In the genomic region with DNA sequence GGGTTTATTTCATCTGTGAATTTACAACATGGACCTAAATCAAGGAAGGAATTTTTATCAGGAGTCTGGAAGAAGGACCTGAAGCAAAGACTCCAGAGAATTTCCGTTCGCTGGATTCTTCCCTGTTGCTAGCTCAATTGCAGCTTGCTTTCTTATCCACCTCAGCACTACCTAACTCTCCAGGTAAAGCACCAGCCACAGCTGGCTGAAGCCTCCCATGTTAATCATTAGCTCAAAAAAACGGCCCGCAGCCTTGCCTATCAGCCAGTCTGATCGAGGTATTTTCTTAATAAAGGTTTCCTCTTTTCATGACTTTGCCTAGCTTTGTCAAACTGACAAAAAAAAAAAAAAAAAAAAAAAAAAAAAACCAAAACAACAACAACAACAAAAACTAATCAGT, we compare ENCODE assay signal across 22 mouse cellular contexts.
DNase-seq lines count a peak whose midpoint lies in the region; ATAC-seq and TF ChIP-seq lines count a peak whose summit lies in the region.
"Had no signal": no experiment of that assay in that cellular context is flagged by ENCODE, and none has a peak within 500 bp of the region (broad histone marks: within the 10 kb centered on the region; RNA-seq: fewer than 3 reads in every experiment).

No protein-coding gene starts in this region.

- no peak overlapping the region for H3K4me2 ChIP-seq in intestine, embryonic 14.5 days (ENCODE audit: low read length)
- no peak overlapping the region for H3K4me2 ChIP-seq in intestine, postnatal 0 days (replicated peaks; ENCODE audit: low read depth)
- H3K4me2 ChIP-seq in intestine, embryonic 16.5 days (ENCODE audit: low read depth, low read length) = no peak overlapping the region
- H3K4me2 ChIP-seq in kidney, postnatal 0 days (ENCODE audit: low read length) = no peak overlapping the region
- H3K4me2 ChIP-seq in stomach, embryonic 15.5 days = no peak overlapping the region
- H3K4me2 ChIP-seq: heart, embryonic 15.5 days; hindbrain, embryonic 13.5 days; limb, embryonic 12.5 days; liver, embryonic 13.5 days had no signal

- no peak overlapping the region for H3K27ac ChIP-seq in intestine, embryonic 14.5 days (ENCODE audit: low read depth)
- no peak overlapping the region for H3K27ac ChIP-seq in intestine, postnatal 0 days (ENCODE audit: low read depth, low read length)
- no peak overlapping the region for H3K27ac ChIP-seq in intestine, embryonic 16.5 days (ENCODE audit: low read length)
- no peak overlapping the region for H3K27ac ChIP-seq in kidney, postnatal 0 days
- no peak overlapping the region for H3K27ac ChIP-seq in stomach, embryonic 15.5 days
- no peak overlapping the region for H3K27ac ChIP-seq in embryonic facial prominence, embryonic 10.5 days (replicated peaks)
- H3K27ac ChIP-seq: heart, embryonic 15.5 days; hindbrain, embryonic 13.5 days; layer of hippocampus, adult 2 months; limb, embryonic 12.5 days; liver, embryonic 13.5 days had no signal

- no peaks in the 10 kb centered on the region for H3K27me3 ChIP-seq in intestine, embryonic 14.5 days (replicated peaks; ENCODE audit: control insufficient read depth, insufficient read depth, low read length)
- no peaks in the 10 kb centered on the region for H3K27me3 ChIP-seq in intestine, postnatal 0 days (replicated peaks; ENCODE audit: control insufficient read depth, insufficient read depth, low read length)
- no peaks in the 10 kb centered on the region for H3K27me3 ChIP-seq in intestine, embryonic 16.5 days (replicated peaks; ENCODE audit: control insufficient read depth, insufficient read depth, low read length)
- no peaks in the 10 kb centered on the region for H3K27me3 ChIP-seq in kidney, postnatal 0 days (ENCODE audit: insufficient read depth, low read length)
- no peaks in the 10 kb centered on the region for H3K27me3 ChIP-seq in stomach, embryonic 15.5 days (replicated peaks)
- no peaks in the 10 kb centered on the region for H3K27me3 ChIP-seq in embryonic facial prominence, embryonic 10.5 days (replicated peaks; ENCODE audit: low read depth, poor library complexity, severe bottlenecking)
- H3K27me3 ChIP-seq: heart, embryonic 15.5 days; hindbrain, embryonic 13.5 days; limb, embryonic 12.5 days; liver, embryonic 13.5 days; megakaryocyte, embryonic 14.5 days had no signal

- ATAC-seq in intestine, embryonic 14.5 days (replicated peaks; ENCODE audit: low FRiP score, low TSS enrichment, low read depth) = 0 out of 2 replicates have a peak, but pooled peaks have one; percentile 70
- ATAC-seq in intestine, postnatal 0 days = no peak
- ATAC-seq in intestine, embryonic 16.5 days = peak; percentile 94
- no peak for ATAC-seq in kidney, postnatal 0 days (replicated peaks; ENCODE audit: low FRiP score, low read depth)
- peak; percentile 60; the same call in 1 of the 2 replicates for ATAC-seq in stomach, embryonic 15.5 days (ENCODE audit: insufficient read depth, low FRiP score, low read depth)

- no peaks in the 10 kb centered on the region for H3K4me1 ChIP-seq in intestine, embryonic 14.5 days (replicated peaks; ENCODE audit: control insufficient read depth, insufficient read depth, low read length)
- no peaks in the 10 kb centered on the region for H3K4me1 ChIP-seq in intestine, postnatal 0 days (replicated peaks; ENCODE audit: control insufficient read depth, insufficient read depth, low read length)
- H3K4me1 ChIP-seq in intestine, embryonic 16.5 days (ENCODE audit: control insufficient read depth, insufficient read depth, low read length) = no peaks in the 10 kb centered on the region
- no peaks in the 10 kb centered on the region for H3K4me1 ChIP-seq in kidney, postnatal 0 days (replicated peaks; ENCODE audit: insufficient read depth, low read length)
- no peaks in the 10 kb centered on the region for H3K4me1 ChIP-seq in stomach, embryonic 15.5 days
- H3K4me1 ChIP-seq in embryonic facial prominence, embryonic 10.5 days = no peaks in the 10 kb centered on the region
- H3K4me1 ChIP-seq: heart, embryonic 15.5 days; hindbrain, embryonic 13.5 days; limb, embryonic 12.5 days; liver, embryonic 13.5 days; megakaryocyte, embryonic 14.5 days had no signal

- TF ChIP-seq CTCF in intestine, postnatal 0 days (IDR thresholded peaks at IDR 0.05; ENCODE audit: low read depth) = no peak
- no peak for TF ChIP-seq CTCF in kidney, postnatal 0 days (IDR thresholded peaks at IDR 0.05; ENCODE audit: low read depth)

- no peak overlapping the region for H3K4me3 ChIP-seq in intestine, embryonic 14.5 days (ENCODE audit: low read depth, low read length)
- H3K4me3 ChIP-seq in intestine, postnatal 0 days (ENCODE audit: low read depth, low read length) = no peak overlapping the region
- H3K4me3 ChIP-seq in intestine, embryonic 16.5 days (ENCODE audit: low read length) = no peak overlapping the region
- H3K4me3 ChIP-seq in kidney, postnatal 0 days (replicated peaks; ENCODE audit: low read depth, low read length) = no peak overlapping the region
- H3K4me3 ChIP-seq in stomach, embryonic 15.5 days (replicated peaks) = no peak overlapping the region
- no peak overlapping the region for H3K4me3 ChIP-seq in embryonic facial prominence, embryonic 10.5 days
- H3K4me3 ChIP-seq: heart, embryonic 15.5 days; hindbrain, embryonic 13.5 days; layer of hippocampus, adult 2 months; limb, embryonic 12.5 days; liver, embryonic 13.5 days; megakaryocyte, embryonic 14.5 days had no signal

- no peak overlapping the region for H3K9ac ChIP-seq in intestine, embryonic 14.5 days (ENCODE audit: low read length)
- H3K9ac ChIP-seq in intestine, postnatal 0 days (ENCODE audit: low read depth, low read length) = no peak overlapping the region
- H3K9ac ChIP-seq in intestine, embryonic 16.5 days (ENCODE audit: low read depth, low read length) = no peak overlapping the region
- no peak overlapping the region for H3K9ac ChIP-seq in kidney, postnatal 0 days (ENCODE audit: low read depth, low read length)
- H3K9ac ChIP-seq in stomach, embryonic 15.5 days = no peak overlapping the region
- H3K9ac ChIP-seq: heart, embryonic 15.5 days; hindbrain, embryonic 13.5 days; limb, embryonic 12.5 days; liver, embryonic 13.5 days had no signal

- 60% methylated on average over 5 of the region's 5 CpGs for WGBS in intestine, embryonic 14.5 days
- WGBS in intestine, postnatal 0 days = 50% methylated on average over 5 of the region's 5 CpGs
- 63% methylated on average over 5 of the region's 5 CpGs for WGBS in intestine, embryonic 16.5 days
- 58% methylated on average over 5 of the region's 5 CpGs for WGBS in kidney, postnatal 0 days
- 71% methylated on average over 5 of the region's 5 CpGs for WGBS in stomach, embryonic 15.5 days
- 83% methylated on average over 5 of the region's 5 CpGs for WGBS in embryonic facial prominence, embryonic 10.5 days

- H3K9me3 ChIP-seq in intestine, embryonic 14.5 days (ENCODE audit: control insufficient read depth, low read length) = no peaks in the 10 kb centered on the region
- H3K9me3 ChIP-seq in intestine, postnatal 0 days (ENCODE audit: control insufficient read depth) = no peaks in the 10 kb centered on the region
- H3K9me3 ChIP-seq in intestine, embryonic 16.5 days (ENCODE audit: control insufficient read depth, low read length) = no peaks in the 10 kb centered on the region
- no peaks in the 10 kb centered on the region for H3K9me3 ChIP-seq in kidney, postnatal 0 days (replicated peaks; ENCODE audit: low read length)
- no peaks in the 10 kb centered on the region for H3K9me3 ChIP-seq in stomach, embryonic 15.5 days
- no peaks in the 10 kb centered on the region for H3K9me3 ChIP-seq in embryonic facial prominence, embryonic 10.5 days
- H3K9me3 ChIP-seq: heart, embryonic 15.5 days; hindbrain, embryonic 13.5 days; limb, embryonic 12.5 days; liver, embryonic 13.5 days had no signal

- H3K36me3 ChIP-seq in intestine, embryonic 14.5 days (ENCODE audit: control insufficient read depth, insufficient read depth, low read length) = no peaks in the 10 kb centered on the region
- H3K36me3 ChIP-seq in intestine, postnatal 0 days (ENCODE audit: control insufficient read depth, insufficient read depth) = no peaks in the 10 kb centered on the region
- no peaks in the 10 kb centered on the region for H3K36me3 ChIP-seq in intestine, embryonic 16.5 days (ENCODE audit: control insufficient read depth, insufficient read depth, low read length)
- no peaks in the 10 kb centered on the region for H3K36me3 ChIP-seq in kidney, postnatal 0 days (ENCODE audit: insufficient read depth, low read length)
- H3K36me3 ChIP-seq in stomach, embryonic 15.5 days = no peaks in the 10 kb centered on the region
- H3K36me3 ChIP-seq in embryonic facial prominence, embryonic 10.5 days (replicated peaks) = no peaks in the 10 kb centered on the region
- H3K36me3 ChIP-seq: heart, embryonic 15.5 days; hindbrain, embryonic 13.5 days; limb, embryonic 12.5 days; liver, embryonic 13.5 days had no signal

- DNase-seq in intestine, embryonic 14.5 days (ENCODE audit: low spot score) = peak; percentile 53
- peak; percentile 5 for DNase-seq in kidney, postnatal 0 days (ENCODE audit: low spot score)
- no peak for DNase-seq in embryo, embryonic 9.5 days (ENCODE audit: extremely low spot score)
- DNase-seq in embryonic facial prominence, embryonic 10.5 days (ENCODE audit: low spot score) = no peak
- DNase-seq: adrenal gland, postnatal 25 days; cerebellum, adult 9-10 months; gastrocnemius, postnatal 36 days; heart, postnatal 36 days; layer of hippocampus, postnatal 36 days; liver, embryonic 13.5 days; lung, adult 2 months; midbrain, embryonic 14.5 days; right cerebral cortex, postnatal 14 days; thymus, postnatal 25 days had no signal

Comparison
In these comparisons a context has a peak if more than half of its experiments do, and no peak if none do; other contexts are left out.
1. ATAC-seq: peak in intestine, embryonic 14.5 days (single experiment), intestine, embryonic 16.5 days (single experiment) and stomach, embryonic 15.5 days (single experiment); none in intestine, postnatal 0 days (single experiment) and kidney, postnatal 0 days (single experiment).
2. DNase-seq: peak in intestine, embryonic 14.5 days (single experiment) and kidney, postnatal 0 days (single experiment); none in embryo, embryonic 9.5 days (single experiment) and embryonic facial prominence, embryonic 10.5 days (single experiment).